Mouse (Mus musculus) c-Kit-positive CD71-positive TER-119-positive erythroid progenitor cells, embryonic 14.5 days (primary cell): ENCODE measurements around the gene Homer3.

Experiments
- DNase-seq: peaks from one replicate; pipeline ENCODE4 v3.0.0-alpha.2; 2013; ENCODE audit warnings: low spot score

Homer3 gene

DNA sequence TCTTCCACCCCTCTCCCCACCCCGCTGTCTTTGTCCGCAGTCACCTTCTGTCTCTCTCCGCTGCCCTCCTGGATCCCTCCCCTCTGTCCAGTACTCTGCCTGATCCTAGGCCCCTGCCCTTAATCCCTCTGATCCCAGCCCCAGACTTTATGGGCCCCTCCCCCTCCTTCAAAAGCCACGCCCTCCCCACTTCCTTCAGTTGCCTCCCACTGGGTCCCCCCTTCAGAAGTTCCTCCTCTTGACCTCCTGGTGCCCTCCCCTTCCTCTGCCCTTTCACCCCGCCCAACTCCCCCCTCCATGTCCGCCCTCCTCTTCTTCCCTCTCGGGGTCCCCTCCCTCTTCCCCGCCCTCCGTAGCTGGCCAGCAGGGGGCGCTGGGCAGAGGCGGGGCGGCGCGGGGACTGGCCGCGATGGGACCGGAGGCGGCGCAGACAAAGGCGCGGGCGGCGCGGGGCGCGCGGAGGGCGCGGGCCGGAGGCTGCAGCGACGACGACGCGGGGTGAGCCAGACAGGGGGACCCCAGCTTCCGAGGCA lies at the start of gene Homer3:
Gene Homer3, plus strand, starts transcription at position 225 of the 533 bp plus-strand sequence.
- DNase-seq = peak; percentile 57

DNA sequence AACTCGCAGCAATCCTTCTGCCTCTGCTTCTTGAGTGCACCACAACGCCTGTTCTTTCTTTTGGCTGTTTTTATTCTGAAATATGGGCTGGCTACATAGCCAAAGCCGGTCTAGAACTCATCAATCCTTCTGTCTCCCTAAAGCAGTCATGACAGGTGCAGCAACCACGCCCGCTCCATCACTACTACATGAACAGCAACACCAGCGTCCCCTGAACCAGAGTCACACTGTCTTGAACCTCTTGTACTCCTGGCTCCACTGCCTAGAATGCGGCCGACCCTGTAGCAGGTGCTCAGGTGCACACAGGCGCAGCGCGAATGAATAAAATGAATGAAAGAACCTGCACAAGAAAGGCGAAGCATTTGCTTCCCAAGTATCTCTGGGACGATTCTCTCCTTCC lies 49.0 kb upstream of the Homer3 start:
- DNase-seq = peak; percentile 17

DNA sequence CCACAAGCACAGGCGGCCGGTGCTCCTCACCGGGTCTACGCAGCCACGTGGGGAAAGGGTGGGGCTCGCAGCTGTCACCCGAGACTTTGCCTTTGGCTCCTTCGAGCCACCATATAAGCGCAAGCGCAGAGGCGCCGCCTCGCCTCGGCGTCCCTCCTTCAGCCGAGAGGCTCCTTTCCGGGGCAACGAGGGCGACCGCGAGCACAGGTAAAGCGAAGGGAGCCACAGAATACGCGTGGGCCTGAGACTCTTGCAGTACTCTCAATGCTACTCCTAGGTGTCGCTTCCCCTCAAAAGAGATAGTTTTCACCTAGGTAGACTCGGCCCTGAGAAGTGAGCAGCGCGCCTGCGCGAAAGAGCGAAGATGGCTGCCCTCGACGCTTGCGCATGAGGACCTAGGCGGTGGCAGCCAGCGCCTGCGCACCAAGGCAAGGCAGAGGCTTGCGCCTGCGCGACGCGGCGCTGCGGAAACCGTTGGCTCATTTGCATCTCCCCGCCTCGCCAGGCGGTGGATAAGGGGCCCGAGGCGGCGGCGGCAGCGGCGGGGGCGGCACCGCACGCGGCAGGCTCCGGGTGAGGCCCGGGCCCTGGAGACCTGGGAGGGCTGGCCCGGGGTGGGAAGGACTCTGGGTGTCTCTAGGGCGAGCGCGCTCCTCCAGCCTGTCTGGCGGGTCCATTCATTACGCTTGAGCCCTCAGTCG lies 48.4 kb upstream of the Homer3 start, which contains the start of the genes Sugp2 and Armc6:
Gene Sugp2, plus strand, starts transcription at position 147 of the 701 bp plus-strand sequence.
Gene Armc6, minus strand, starts transcription at position 387 of the 701 bp plus-strand sequence.
- DNase-seq = peak; percentile 97

DNA sequence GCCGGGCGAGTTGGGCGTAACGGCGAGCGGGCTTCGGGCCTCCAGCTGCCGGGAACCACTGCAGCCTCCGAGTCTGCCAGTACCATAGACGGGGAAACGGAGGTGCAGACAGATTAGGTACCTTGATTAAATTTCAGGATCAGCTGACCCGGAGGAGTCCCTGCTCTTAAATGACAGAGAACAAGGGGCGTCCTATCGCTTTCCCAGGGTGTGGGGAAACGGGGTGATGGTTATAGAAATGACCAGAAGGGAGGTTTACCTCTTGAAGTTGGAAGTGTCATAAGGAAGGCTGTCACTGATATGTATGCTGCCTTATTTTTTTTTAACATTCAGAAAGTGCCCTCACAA lies 47.9 kb upstream of the Homer3 start:
- DNase-seq = no peak

DNA sequence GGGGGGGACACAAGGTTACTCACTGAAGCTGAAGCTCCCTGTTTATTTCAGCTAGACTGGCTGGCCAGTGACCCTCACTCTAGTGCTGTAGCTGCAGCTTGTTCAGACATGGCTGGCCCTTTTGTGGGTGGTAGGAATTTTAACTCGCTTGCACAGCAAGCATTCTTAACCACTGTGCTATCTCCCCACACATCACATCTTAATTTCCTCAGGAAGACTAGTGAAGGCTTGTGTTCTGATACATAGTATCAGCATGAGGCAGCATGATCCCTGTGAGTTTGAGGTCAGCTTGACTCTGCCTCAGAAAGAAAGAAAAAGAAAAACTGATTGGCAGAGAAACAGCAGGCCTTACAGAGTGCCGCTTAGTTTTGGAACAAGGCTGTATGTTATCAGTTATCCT lies 44.8 kb upstream of the Homer3 start:
- no peak for DNase-seq

DNA sequence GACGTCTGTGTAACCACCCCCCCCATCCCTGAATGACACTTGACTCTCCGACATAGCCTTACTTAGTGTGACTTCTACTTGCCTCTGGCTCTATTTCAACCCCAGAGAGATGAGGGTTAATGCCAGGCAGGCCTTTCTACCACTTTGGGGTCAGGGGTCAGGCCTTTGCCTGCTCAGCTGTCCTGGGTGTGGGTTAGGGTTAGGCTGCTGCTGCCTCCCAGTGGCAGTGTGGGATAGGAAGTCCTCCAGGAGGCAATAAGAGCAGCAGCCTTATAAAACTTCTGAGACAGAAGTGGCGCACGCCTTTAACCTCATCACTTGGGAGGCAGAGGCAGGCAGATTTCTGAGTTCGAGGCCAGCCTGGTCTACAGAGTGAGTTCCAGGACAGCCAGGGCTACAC lies 42.0 kb upstream of the Homer3 start:
- DNase-seq = no peak

DNA sequence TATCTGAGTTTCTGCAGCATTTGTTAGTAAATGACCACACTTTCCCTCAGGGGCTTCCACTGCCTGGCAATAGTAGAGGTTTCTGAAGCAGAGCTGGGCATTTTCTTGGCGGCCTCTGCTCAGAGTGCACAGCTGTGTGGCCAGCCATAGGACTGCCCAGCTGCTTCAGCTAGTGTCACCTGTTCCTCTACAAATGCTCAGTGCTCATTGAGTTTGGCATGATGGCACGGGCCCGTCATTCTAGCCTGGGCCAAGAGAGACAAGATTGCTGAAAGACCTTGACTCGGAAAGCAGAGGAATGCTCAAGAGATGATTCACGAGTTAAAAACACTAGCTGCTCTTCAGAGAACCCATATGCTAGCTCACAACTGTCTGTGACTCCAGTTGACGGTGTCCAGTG lies 36.0 kb upstream of the Homer3 start:
- DNase-seq = no peak

DNA sequence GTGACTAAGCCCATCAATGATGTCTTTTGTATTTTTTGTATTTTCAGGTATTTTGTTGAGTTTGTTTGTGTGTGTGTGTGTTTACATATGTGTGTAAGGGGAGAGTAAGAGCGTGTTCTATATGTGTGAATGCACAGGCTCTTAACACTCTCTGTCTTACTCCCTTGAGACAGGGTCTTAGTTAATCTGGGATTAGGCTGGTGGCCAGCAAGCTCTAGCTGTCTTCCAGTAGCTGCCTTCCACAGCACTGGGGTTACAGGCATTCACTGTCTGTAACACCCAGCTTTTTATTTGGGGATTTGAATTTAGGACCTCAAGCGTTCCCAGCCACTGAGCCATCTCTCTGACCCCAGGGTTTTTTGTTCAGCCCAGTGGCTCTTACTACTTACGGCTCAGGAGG lies 34.8 kb upstream of the Homer3 start:
- DNase-seq = no peak

DNA sequence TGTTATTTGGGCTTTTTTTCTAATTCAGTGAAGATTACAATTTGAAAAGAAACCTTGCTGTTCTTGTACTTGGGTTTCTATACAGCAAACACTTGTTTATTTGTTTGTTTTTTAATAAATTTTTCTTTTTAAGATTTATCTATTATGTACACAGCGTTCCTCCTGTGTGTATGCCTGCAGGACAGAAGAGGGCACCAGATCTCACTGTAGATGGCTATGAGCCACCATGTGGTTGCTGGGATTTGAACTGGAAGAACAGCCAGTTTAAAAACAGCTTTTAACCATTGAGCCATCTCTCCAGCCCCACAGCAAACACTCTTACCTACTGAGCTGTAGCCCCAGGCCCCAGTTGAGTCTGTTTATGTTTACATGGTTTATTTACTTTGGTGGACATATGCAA lies 28.0 kb upstream of the Homer3 start:
- no peak for DNase-seq

DNA sequence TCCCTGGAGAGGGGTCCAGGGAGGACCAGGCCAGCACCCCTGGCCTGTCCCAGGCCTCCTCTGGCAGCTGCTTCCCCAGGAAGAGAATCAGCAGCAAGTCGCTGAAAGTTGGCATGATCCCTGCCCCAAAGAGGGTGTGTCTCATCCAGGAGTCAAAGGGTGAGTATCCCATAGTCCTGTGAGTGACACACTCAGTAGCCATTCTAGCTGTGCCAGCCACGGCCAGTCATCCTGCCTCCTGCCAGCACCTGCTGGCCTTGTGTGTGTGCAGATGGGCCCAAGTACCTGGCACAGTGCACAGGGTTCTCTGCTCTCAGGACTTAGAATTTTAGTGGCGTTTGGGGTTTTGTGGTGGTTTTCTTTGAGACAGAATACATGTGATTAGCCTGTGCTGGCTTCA lies 25.2 kb upstream of the Homer3 start:
- no peak for DNase-seq

DNA sequence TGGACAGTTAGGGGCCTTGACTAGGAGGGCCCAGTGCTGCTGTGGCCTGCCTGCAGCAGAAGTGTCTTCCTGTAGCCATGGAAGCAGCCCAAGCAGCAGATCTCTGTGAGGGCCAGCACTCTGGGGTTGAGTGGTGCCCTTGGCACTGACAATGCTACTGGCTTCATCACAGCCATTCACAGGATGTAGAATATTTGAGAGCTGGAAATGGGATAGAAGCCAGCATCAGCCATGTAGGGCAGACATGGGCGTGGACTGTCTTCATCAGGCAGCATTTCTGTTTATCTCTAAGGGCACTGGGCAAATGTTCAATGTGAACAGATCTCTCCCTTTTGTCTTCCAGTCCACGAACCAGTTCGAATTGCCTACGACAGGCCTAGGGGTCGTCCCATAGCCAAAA lies 24.0 kb upstream of the Homer3 start:
- no peak for DNase-seq

DNA sequence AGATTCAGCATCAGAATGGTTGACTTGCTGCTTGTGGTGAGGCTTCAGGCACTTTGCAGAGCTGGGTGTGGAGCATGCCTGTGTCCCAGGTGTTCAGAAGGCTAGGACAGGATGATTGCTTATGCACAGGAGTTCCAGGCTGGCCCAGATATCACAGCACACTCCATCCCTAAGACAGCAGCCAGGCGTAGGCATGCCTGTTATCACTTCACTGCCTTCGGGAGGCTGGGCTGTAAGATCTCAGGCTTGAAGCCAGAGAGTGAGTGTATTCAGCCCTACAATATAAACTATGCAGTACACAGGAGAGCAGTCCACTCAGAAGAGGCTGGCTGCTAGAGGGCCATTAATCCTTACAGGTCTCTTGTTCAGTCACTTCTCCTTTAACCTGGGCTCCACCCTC lies 23.6 kb upstream of the Homer3 start:
- no peak for DNase-seq

DNA sequence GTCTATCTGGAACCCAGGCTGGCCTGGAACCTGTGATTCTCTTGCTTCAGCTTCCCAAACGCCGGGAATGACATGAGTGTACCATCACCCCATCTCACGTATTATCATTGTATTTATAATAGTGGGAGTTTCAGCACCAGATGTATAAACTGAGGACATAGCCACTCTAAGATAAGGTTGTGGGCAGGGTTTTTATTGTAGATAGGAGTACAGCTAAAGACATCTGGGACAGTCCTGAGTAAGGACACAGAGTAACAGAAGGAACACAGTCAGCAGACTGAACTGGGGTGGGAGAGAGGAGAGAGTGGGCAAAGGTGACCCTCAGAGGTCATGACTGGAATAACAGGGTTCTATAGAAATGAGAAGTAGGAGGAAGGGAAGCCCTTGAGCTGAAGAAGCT lies 15.0 kb upstream of the Homer3 start:
- no peak for DNase-seq

DNA sequence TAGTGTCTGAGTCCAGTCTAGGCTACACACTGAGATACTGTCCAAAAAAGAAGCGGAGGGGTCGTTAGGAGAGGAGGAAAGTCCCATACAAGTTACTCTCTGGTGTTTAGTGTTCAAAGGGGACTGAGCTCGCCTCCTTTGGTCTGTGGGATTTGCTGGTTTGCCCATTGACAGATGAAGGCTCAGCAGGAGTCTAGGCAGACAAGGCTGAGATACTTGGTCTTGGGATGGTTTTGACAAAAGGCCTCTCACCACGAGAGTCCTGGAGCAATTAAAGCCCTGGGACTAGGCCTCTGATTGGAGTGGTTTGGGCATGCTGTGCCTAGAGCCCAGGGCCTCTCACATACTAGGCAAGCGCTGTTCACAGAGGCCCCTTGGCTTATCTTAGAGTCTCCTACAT lies 14.3 kb upstream of the Homer3 start:
- no peak for DNase-seq

DNA sequence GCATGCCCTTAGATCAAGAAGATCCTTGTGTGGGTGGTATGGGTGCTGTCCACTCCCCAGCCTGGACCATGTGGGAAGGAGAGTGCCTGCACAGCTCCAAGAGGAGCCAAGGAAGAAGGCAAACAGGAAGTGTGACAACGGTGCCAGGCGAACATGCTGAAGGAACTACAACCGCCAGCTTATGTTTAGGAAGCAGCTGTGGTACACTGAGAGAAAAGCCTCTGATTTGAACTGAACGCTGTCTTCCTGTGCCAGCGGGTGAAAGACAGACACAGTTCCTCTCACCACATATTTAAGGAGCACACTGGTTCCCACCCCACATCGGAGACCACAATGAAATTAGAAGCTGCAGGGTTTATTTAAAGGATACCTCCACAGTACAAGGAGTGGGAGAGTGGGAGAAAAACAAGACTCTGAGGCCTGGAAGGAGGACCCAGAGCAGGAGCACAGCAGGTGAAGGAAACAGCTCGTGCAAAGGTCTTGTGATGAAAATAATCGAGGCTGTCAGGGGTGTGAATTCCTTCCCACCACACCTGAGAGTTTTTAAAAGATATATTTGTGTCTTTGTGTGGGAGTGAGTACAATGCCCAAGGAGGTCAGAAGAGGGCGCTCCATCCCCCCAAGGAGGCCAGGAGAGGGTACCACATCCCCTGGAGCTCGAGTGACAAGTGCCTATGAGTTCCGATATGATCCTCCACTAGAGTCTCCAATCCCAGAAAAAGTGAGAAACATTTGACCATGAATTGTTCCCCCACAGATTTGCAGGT lies 13.6 kb upstream of the Homer3 start:
- DNase-seq = no peak

DNA sequence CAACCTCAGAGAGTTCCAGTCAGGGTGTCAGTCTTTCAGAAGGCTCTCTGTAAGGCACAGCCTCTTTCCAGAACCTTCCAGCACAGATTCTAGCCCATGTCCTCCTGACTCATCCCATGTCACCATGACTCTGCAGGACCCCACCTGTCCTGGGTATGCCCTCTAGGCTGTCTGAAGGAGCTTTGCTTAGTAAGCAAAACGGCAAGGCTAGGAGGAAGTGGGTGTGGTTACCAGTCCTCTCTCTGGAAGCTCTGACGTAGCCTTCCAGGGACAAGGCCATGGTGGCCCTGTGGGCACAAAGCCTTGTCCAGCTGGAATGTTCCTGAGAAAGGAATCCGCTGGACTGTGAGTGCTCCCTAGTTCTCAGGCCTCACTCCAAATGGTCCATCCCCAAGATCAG lies 9.7 kb upstream of the Homer3 start:
- DNase-seq = no peak

DNA sequence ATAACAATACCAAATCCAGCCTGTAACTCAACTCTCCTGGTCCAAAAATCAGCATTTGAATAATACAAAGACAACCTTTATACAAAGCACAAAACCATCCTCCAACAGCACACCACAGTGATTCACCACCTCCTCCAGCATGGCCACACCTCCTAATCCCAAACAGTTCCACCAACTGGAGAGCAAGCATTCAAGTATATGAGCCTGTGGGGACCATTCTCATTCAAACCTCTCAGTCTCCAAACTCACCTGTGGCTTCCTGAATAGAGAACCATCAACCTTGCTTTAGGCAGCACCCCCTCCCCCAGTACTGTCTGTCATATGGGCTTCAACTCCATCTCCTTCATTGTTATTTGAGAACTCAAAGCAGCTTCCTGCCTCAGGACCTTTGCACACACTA lies 8.3 kb upstream of the Homer3 start:
- DNase-seq = no peak

DNA sequence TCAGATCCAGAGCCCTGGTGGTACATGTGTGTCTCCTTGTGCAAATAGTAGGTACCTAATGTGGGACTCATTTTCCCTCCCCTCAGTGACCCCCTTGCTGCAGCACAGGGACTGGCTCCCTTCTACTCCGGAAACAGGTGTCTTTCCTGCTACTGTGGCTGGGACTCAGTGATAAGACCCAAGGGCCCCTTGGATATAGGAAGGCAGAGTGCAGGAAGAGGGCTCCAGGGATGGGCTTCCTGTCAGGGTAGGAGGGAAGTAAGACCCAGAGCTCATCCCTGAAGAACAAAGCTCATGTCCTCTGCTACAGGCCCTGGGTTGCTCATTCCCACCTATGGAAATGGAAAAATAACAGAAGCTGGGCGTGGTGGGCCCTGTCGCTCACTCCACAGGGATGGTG lies 6.2 kb upstream of the Homer3 start:
- no peak for DNase-seq

DNA sequence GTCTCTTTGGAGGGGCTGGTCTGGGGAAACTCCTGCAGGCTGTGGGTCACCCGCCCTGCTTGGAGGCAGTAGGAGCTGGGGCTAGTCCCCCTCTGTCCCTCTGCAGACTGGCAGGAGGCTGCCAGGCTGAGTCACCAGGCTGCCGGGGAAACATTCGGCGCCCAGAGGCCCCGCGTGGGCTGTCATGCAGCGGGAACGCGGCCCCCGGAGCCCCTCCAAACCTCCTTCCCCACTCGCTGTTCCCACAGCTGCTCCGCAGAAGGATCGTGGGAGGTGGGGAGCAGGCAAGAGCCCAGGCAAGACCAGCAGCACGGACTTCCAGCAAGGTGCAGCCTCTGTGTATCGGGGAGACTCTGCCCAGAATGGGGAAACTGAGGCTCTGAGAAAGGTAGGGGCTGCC lies 4.5 kb upstream of the Homer3 start:
- DNase-seq = no peak

DNA sequence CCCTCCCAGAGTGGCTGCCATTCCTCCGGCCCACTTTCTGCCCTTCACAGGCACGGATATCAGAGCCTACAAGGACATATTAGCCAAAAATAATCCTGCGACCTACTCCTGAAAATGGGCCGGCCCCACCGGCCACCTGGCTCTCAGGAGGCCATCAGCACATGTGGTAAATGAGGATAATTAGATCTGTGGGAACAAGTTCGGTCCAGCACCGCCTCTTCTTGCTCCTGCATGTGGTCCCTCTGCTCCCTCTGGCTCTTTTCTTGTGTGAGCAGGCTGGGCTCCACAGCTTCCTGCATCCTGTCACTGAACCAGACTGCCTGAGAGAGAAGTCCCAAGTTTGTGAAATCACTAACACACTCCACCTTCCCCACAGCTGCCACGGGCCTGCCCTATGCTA lies 3.4 kb upstream of the Homer3 start:
- DNase-seq = no peak

DNA sequence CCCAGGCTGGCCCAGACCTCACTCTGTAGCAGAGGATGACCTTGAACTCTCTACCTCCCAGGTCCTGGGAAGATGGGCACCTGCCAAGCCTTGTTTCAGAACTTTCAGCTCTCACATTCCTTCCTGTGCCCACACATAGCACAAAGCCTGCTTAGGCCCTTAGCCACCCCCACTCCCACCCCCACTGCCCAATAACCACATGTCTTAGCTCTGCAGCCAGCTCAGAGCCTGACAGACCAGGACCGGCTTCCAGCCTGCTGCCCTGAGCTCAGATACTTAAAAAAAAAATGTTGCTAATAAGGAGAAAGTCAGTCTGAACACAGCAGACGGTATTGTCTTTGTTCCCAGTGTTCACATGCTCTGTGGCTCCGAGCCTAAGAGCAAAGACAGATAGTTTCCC lies 1.6 kb upstream of the Homer3 start:
- no peak for DNase-seq

DNA sequence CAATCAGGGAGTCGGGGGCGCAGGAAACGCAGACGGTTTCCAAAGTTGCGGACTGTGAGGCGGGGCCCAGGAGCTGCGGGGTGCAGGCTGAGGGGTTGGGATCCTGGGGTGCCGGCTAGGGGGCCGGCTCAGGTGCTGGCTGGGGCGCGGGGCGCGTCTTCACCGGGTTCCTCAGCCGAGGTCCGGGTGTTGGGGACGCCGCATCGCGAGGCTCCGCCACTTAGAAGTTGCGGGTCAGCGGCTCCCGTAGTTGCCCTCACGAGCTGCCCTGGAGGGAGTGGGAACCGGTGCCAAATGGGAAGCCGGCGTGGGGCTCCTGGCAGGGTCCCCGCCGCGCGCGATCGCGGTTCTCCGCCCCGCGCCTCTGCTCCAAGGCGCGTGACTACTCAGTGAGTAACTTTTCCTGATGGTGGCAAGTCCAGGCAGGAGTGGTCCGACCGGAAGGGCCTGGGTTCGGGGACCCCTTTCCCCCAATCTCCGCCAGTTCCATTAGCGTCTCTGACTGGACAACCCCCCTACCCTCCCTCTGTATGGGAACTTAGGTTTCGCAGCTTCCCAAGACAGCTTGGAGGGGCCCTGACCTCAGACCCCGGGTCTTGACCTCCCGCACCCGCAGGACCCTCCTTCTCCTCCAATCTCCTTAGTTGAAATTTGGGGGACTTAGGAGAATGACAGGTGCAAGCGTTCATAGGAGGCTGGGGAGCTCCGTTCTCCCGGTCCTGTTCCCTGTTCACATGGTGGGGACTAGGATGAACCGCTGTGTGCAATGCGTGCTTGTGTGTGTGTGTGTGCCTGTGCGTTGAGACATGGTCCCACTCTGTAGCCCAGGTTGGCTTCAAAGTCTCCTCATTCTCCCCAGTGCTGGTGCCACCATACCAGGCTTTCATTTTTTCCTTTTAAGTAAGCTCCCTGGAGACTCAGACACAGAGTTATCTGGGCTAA lies 780 bp downstream of the Homer3 start:
- DNase-seq = no peak
